Mouse (Mus musculus) C2C12 (cell line): ENCODE measurements around the gene Pcdh9. TPM values are rescaled to one million over a fixed set of nuclear protein-coding genes. Genes with fewer than 3 reads are reported as not detected.

Source experiments
- H3K27me3 ChIP-seq: one replicate; pipeline ENCODE4 v1.6.1; 2011; ENCODE audit not compliant: control insufficient read depth, insufficient read depth, insufficient read length
- H3K36me3 ChIP-seq: one replicate; pipeline ENCODE4 v1.6.1; 2011; ENCODE audit not compliant: control insufficient read depth, insufficient read depth
- H3K4me3 ChIP-seq: one replicate; pipeline ENCODE4 v1.5.1; 2011; ENCODE audit warnings: mild to moderate bottlenecking, control low read depth; ENCODE audit not compliant: poor library complexity, insufficient read depth, severe bottlenecking
- H3K79me2 ChIP-seq: one replicate; pipeline ENCODE4 v1.6.1; 2011; ENCODE audit not compliant: control insufficient read depth, insufficient read depth
- H3K79me3 ChIP-seq: one replicate; pipeline ENCODE4 v1.6.1; 2011; ENCODE audit warnings: low read depth, control low read depth
- H3ac ChIP-seq: one replicate; pipeline ENCODE3; 2011; ENCODE audit warnings: low read depth; ENCODE audit not compliant: control insufficient read depth, insufficient read length
- CEBPB ChIP-seq: IDR thresholded peaks from one replicate; pipeline ENCODE4 v1.6.1; 2011; ENCODE audit warnings: low read depth, mild to moderate bottlenecking, control low read depth, moderate library complexity
- CTCF ChIP-seq: IDR thresholded peaks from one replicate; pipeline ENCODE4 v1.5.1; 2011; ENCODE audit not compliant: control insufficient read depth, insufficient read depth, insufficient read length
- FOSL1 ChIP-seq: IDR thresholded peaks from one replicate; pipeline ENCODE4 v1.8.0; 2011; ENCODE audit warnings: mild to moderate bottlenecking, low read length; ENCODE audit not compliant: poor library complexity, insufficient read depth, severe bottlenecking
- MAX ChIP-seq: IDR thresholded peaks from one replicate; pipeline ENCODE4 v1.6.1; 2011; ENCODE audit warnings: mild to moderate bottlenecking, control low read depth
- MYOD1 ChIP-seq: IDR thresholded peaks from one replicate; pipeline ENCODE4 v1.6.1; 2011; ENCODE audit warnings: low read depth; ENCODE audit not compliant: control insufficient read depth, insufficient read length
- MYOG ChIP-seq: IDR thresholded peaks from one replicate; pipeline ENCODE4 v1.6.1; 2011; ENCODE audit not compliant: control insufficient read depth, insufficient read length; ENCODE audit errors: extremely low read depth
- USF1 ChIP-seq: IDR thresholded peaks from one replicate; pipeline ENCODE4 v1.6.1; 2011; ENCODE audit warnings: low read depth, mild to moderate bottlenecking, control low read depth, moderate library complexity
- polyA plus RNA-seq: library from polyadenylated mRNA; unstranded; fragments of >200 nt; fragmentation: generic; extraction: Trizol; gene quantifications from one replicate; pipeline ENCODE4 v1.2.1, GENCODE M21; 2012; ENCODE audit warnings: missing spikeins

Pcdh9 gene
- polyA plus RNA-seq, 1 experiment = not detected

DNA sequence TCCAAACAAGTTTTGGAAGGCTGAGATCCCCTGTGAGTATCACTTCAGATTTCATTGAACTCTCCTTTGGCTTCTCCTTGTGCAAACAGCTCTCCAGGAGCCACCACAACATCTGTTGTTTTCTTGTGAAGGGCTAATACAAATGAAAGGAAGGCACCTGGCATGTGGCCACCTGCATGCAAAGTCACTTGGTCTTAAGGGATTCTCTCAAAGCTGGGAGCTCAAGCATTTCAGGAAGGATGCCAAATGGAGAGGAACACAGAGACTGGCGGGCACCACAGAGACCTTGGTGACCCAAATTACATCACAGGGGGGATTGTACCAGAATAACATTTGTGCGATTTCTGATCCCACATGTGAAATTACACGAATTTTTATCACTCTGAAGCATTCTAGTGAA lies 547.7 kb downstream of the Pcdh9 start:
- Histone ChIP-seq H3K36me3 (no peaks in the 10 kb centered on the region), H3K79me3 (no peaks in the 10 kb centered on the region), H3ac (no peak overlapping the region), H3K4me3 (no peak overlapping the region), H3K27me3 (no peaks in the 10 kb centered on the region), H3K79me2 (no peaks in the 10 kb centered on the region)
- no peak for TF ChIP-seq USF1
- no peak for TF ChIP-seq CTCF
- no peak for TF ChIP-seq MYOG
- TF ChIP-seq MAX = no peak

DNA sequence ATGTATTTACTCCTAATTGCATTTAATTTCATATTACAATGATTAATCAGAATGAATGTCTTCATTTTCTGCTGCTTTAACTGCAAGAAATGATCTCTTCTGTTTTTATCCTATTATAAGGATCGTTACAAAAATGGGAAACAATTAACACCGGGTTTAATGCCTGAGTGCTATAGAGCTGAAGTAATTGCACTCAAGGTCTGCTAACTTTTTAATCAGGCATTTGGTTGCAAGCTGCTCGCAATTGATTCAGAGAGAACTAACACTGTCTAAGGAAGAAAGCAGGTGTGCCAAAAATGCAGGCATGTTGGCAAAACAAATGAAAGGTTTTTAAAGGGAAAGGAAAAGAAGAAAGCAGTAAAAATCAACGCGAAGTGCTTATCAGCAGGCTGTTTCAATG lies 549.1 kb downstream of the Pcdh9 start:
- H3K4me3 ChIP-seq = no peak overlapping the region
- H3K79me3 ChIP-seq = no peaks in the 10 kb centered on the region
- H3K36me3 ChIP-seq = no peaks in the 10 kb centered on the region
- no peaks in the 10 kb centered on the region for H3K27me3 ChIP-seq
- no peak overlapping the region for H3ac ChIP-seq
- H3K79me2 ChIP-seq = no peaks in the 10 kb centered on the region
- TF ChIP-seq USF1 (no peak), CEBPB (no peak), MAX (no peak), MYOG (no peak), CTCF (no peak), FOSL1 (no peak)

DNA sequence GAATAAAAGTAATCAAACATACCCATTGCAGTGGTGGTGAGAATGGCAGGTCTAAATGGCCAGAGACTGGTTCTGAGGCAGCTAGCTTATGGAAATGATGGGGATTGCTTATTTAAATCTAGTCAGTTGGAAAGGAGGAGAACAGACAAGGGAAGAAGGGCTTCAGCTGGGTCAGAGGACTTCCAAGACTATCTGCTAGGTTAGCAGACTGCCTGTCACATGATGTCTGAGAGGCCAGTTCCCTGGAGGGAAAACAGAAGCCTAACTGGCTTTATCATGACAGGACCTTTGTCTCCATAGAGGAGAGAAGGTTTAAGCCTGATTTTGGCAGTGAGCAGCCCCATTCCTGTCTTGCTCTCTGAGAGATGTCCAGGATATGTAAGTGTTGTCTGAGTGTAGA lies 561.2 kb downstream of the Pcdh9 start:
- Histone ChIP-seq H3ac (no peak overlapping the region), H3K79me2 (no peaks in the 10 kb centered on the region)

DNA sequence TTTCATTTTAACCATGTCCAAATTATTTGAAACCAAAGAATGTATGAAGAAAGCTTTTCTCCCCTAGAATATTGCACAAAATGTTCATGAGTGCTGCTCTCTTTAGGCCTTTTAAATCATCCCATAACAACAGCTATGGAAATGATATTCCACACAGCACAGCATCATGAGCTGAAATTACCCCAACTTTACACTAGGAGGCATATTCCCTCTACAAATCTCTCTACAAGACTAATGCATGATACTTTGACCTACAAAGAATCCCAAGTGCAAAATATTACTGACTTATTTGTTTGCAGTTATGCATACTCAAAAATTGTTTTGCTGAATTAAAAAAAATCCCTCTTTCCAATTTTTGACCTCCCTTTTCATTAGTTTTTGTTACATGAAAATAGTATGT lies 573.1 kb downstream of the Pcdh9 start:
- Histone ChIP-seq H3K36me3 (no peaks in the 10 kb centered on the region), H3ac (no peak overlapping the region), H3K79me2 (no peaks in the 10 kb centered on the region), H3K4me3 (no peak overlapping the region), H3K27me3 (no peaks in the 10 kb centered on the region), H3K79me3 (no peaks in the 10 kb centered on the region)
- TF ChIP-seq CEBPB (no peak), FOSL1 (no peak), CTCF (no peak), MYOD1 (no peak), USF1 (no peak), MAX (no peak), MYOG (no peak)

More for the DNA sequence above, 561.2 kb downstream of the Pcdh9 start:
- no peaks in the 10 kb centered on the region for H3K79me3 ChIP-seq
- TF ChIP-seq FOSL1 = no peak
- TF ChIP-seq MAX = no peak
- no peak for TF ChIP-seq MYOG
- no peak for TF ChIP-seq CEBPB
- TF ChIP-seq MYOD1 = no peak
- TF ChIP-seq CTCF = no peak
- no peak for TF ChIP-seq USF1
- no peaks in the 10 kb centered on the region for H3K27me3 ChIP-seq
- no peaks in the 10 kb centered on the region for H3K36me3 ChIP-seq
- no peak overlapping the region for H3K4me3 ChIP-seq

DNA sequence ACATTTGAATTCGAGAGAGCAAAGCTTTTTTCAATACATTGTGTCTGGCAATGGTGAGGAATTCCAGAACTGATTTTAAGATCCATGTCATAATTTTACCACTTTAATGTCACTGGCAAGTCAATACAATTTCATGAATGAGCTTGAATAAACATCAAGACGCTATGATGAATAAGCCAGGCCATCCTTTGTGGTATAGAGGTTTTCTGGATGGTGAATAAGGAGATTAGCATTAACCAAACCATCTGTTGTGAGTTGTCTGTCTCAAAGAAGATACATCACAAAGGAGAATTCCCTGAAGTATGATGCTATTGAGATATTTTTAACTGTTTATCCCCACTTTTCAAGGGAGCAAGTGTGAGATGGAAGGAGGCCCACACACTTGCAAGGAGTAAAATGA lies 602.1 kb downstream of the Pcdh9 start:
- Histone ChIP-seq H3K79me2 (no peaks in the 10 kb centered on the region), H3K36me3 (no peaks in the 10 kb centered on the region), H3K27me3 (no peaks in the 10 kb centered on the region), H3ac (no peak overlapping the region), H3K4me3 (no peak overlapping the region), H3K79me3 (no peaks in the 10 kb centered on the region)
- TF ChIP-seq FOSL1 (no peak), MAX (no peak), CEBPB (no peak), MYOG (no peak), MYOD1 (peak; percentile 64), USF1 (no peak), CTCF (no peak)

DNA sequence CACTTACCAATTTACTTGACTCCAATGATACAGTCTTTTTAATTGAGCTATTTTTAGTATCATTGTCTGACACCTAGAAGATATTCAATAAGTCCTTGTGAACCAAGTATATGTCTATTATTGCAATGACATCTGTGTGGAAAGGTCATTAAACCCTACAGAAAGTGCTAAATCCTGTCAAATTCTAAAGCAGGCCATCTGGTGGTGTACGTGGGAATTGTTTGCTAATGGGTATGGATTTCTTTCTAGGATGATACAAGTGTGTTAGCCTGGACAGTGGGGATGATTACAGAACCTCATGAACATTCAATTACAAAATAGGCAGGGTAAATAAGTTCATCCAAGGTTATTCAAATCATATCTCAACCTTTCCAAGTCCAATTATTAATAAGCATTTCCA lies 602.8 kb downstream of the Pcdh9 start:
- Histone ChIP-seq H3K27me3 (no peaks in the 10 kb centered on the region), H3K79me3 (no peaks in the 10 kb centered on the region), H3ac (no peak overlapping the region), H3K36me3 (no peaks in the 10 kb centered on the region), H3K4me3 (no peak overlapping the region), H3K79me2 (no peaks in the 10 kb centered on the region)
- TF ChIP-seq USF1 (no peak), CEBPB (no peak), FOSL1 (no peak), MYOD1 (no peak), MYOG (no peak), MAX (no peak)
